Mouse (Mus musculus): Measurements from ENCODE around the gene Rpgrip1l. TPM values are rescaled to one million over a fixed set of nuclear protein-coding genes. Genes with fewer than 3 reads are reported as not detected.

The Rpgrip1l gene
- polyA plus RNA-seq, 1 experiment, result 9.9 TPM

DNA sequence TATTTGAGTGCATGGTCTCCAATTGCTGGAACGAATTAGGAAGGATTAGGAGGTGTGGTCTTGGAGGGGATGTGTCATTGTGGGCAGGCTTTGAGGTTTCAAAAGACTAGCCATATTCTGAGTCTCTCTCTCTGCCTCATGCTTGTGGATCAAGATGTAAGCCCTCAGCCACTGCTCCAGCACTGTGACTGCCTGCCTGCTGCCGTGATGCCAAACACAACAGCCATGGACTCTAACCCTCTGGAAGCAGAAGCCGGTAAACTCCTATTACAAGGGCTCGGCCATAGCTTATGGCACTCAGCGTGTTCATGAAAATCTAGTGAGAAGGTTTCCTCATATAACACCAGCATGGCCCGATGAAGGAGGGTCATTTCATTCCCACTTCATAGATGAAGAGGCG, 36.8 kb upstream of the Rpgrip1l start:
- Histone ChIP-seq H3K9ac (ENCODE audit: low read depth, poor library complexity, severe bottlenecking) (no peak overlapping the region), H3K36me3 (ENCODE audit: control insufficient read depth, insufficient read depth, low read length, poor library complexity, severe bottlenecking) (no peaks in the 10 kb centered on the region), H3K9me3 (replicated peaks; ENCODE audit: control insufficient read depth, insufficient read depth, low read length, poor library complexity, severe bottlenecking) (no peaks in the 10 kb centered on the region), H3K4me3 (ENCODE audit: low read depth, low read length) (no peak overlapping the region), H3K4me1 (ENCODE audit: control insufficient read depth, insufficient read depth, low read length) (no peaks in the 10 kb centered on the region), H3K27ac (ENCODE audit: insufficient read depth, low read length) (no peak overlapping the region), H3K27me3 (ENCODE audit: control insufficient read depth, insufficient read depth, low read length, poor library complexity, severe bottlenecking) (no peaks in the 10 kb centered on the region)
- no peak for TF ChIP-seq POLR2A (IDR thresholded peaks at IDR 0.05; ENCODE audit: insufficient read depth, low read length)

DNA sequence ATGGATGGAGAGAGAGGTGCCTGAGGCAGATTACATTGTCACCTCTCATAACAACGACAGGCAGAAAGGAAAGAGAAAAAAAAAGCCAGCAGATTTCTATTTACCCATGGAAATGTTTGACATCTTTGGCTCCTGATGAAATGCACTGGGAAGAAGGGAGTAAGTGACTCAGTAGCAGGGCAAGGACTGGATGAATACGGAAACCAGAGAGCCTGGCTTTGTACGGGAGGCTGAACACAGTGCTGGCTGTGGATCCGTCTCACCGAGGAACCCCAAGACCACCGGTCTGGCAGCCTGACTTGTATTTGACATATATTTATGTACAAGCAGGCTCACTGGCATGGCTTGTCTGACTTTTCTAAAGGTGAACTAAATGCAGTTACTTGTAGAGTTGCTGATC, 34.5 kb upstream of the Rpgrip1l start:
- no peak overlapping the region for H3K27ac ChIP-seq (ENCODE audit: insufficient read depth, low read length)
- no peaks in the 10 kb centered on the region for H3K4me1 ChIP-seq (ENCODE audit: control insufficient read depth, insufficient read depth, low read length)
- no peak overlapping the region for H3K9ac ChIP-seq (ENCODE audit: low read depth, poor library complexity, severe bottlenecking)
- H3K27me3 ChIP-seq (ENCODE audit: control insufficient read depth, insufficient read depth, low read length, poor library complexity, severe bottlenecking), result no peaks in the 10 kb centered on the region
- H3K9me3 ChIP-seq (replicated peaks; ENCODE audit: control insufficient read depth, insufficient read depth, low read length, poor library complexity, severe bottlenecking), result no peaks in the 10 kb centered on the region
- TF ChIP-seq EP300 (IDR thresholded peaks at IDR 0.05; ENCODE audit: insufficient read depth, low read depth, low read length), result no peak
- no peak for TF ChIP-seq CTCF (IDR thresholded peaks at IDR 0.05; ENCODE audit: low read depth, low read length)
- TF ChIP-seq POLR2A (IDR thresholded peaks at IDR 0.05; ENCODE audit: insufficient read depth, low read length), result no peak
- no peak overlapping the region for H3K4me3 ChIP-seq (ENCODE audit: low read depth, low read length)
- H3K36me3 ChIP-seq (ENCODE audit: control insufficient read depth, insufficient read depth, low read length, poor library complexity, severe bottlenecking), result no peaks in the 10 kb centered on the region

DNA sequence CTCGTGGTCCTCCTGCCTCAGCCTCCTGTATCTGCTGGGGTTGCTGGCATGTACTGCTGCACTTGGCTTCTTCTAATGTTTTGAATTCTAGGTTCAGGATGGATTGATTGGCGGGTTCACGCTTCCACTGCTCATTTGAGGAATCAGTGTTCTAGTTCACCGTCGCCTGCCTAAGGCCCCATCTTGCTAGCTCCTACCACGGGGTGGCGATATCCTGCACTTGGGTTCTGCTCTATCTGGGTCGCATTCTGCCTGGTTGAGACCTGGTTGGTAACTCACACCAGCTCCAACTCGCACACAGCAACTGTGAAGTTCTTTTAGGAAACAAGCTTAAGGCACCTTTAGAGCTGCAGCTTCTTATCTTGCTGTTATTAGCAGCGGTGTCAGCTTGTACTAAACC, 34.1 kb upstream of the Rpgrip1l start:
- Histone ChIP-seq H3K4me3 (ENCODE audit: low read depth, low read length) (no peak overlapping the region), H3K27ac (ENCODE audit: insufficient read depth, low read length) (no peak overlapping the region), H3K36me3 (ENCODE audit: control insufficient read depth, insufficient read depth, low read length, poor library complexity, severe bottlenecking) (no peaks in the 10 kb centered on the region), H3K4me1 (ENCODE audit: control insufficient read depth, insufficient read depth, low read length) (no peaks in the 10 kb centered on the region), H3K9ac (ENCODE audit: low read depth, poor library complexity, severe bottlenecking) (no peak overlapping the region), H3K27me3 (ENCODE audit: control insufficient read depth, insufficient read depth, low read length, poor library complexity, severe bottlenecking) (no peaks in the 10 kb centered on the region), H3K9me3 (replicated peaks; ENCODE audit: control insufficient read depth, insufficient read depth, low read length, poor library complexity, severe bottlenecking) (no peaks in the 10 kb centered on the region)
- TF ChIP-seq EP300 (IDR thresholded peaks at IDR 0.05; ENCODE audit: insufficient read depth, low read depth, low read length), result no peak
- TF ChIP-seq CTCF (IDR thresholded peaks at IDR 0.05; ENCODE audit: low read depth, low read length), result peak; percentile 42

DNA sequence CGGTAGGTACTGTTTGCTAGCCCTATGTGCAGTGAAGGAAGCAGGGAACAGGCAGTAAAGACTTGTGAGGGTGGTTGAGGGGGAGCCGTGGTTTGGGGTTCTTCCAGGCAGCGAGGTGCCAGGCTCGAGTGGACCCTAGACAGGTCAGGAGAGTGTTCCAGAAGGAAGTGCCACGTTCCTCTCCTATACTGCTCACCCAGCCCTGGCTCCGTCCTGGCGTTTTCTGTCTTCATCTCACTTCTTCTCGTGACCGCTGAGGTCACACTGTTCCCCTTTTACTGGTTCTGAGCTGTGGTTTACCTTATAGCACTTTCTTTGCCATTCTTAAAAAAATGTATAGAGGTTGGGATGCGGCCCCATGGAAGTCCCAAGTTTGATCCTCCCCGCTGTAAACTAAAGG, 31.6 kb upstream of the Rpgrip1l start:
- H3K27me3 ChIP-seq (ENCODE audit: control insufficient read depth, insufficient read depth, low read length, poor library complexity, severe bottlenecking), result no peaks in the 10 kb centered on the region
- TF ChIP-seq EP300 (IDR thresholded peaks at IDR 0.05; ENCODE audit: insufficient read depth, low read depth, low read length) (no peak), POLR2A (IDR thresholded peaks at IDR 0.05; ENCODE audit: insufficient read depth, low read length) (no peak), CTCF (IDR thresholded peaks at IDR 0.05; ENCODE audit: low read depth, low read length) (no peak)
- no peak overlapping the region for H3K27ac ChIP-seq (ENCODE audit: insufficient read depth, low read length)
- no peaks in the 10 kb centered on the region for H3K36me3 ChIP-seq (ENCODE audit: control insufficient read depth, insufficient read depth, low read length, poor library complexity, severe bottlenecking)
- no peaks in the 10 kb centered on the region for H3K9me3 ChIP-seq (replicated peaks; ENCODE audit: control insufficient read depth, insufficient read depth, low read length, poor library complexity, severe bottlenecking)
- no peaks in the 10 kb centered on the region for H3K4me1 ChIP-seq (ENCODE audit: control insufficient read depth, insufficient read depth, low read length)
- no peak overlapping the region for H3K9ac ChIP-seq (ENCODE audit: low read depth, poor library complexity, severe bottlenecking)
- no peak overlapping the region for H3K4me3 ChIP-seq (ENCODE audit: low read depth, low read length)

DNA sequence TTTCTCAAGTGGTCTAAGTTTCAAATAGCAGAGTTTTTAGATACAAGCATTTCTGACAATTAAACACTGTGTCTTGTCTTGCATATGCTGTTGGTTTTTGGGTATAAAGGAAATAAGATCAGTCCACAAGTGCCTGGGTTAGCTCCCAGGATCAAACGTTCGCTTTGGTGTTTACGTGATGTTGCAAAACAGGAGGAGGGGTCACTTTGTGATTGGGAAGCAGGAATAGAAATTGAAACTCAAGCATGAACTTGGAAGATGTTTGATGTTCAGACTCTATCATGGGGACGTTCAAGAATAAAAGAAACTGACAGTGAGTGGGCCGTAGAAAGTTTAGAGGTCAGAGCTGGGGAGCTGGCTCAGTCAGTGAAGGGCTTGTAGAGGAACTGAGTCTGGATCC, 29.7 kb upstream of the Rpgrip1l start:
- Histone ChIP-seq H3K27ac (ENCODE audit: insufficient read depth, low read length) (no peak overlapping the region), H3K9ac (ENCODE audit: low read depth, poor library complexity, severe bottlenecking) (no peak overlapping the region), H3K4me3 (ENCODE audit: low read depth, low read length) (no peak overlapping the region), H3K4me1 (ENCODE audit: control insufficient read depth, insufficient read depth, low read length) (no peaks in the 10 kb centered on the region), H3K36me3 (ENCODE audit: control insufficient read depth, insufficient read depth, low read length, poor library complexity, severe bottlenecking) (no peaks in the 10 kb centered on the region), H3K27me3 (ENCODE audit: control insufficient read depth, insufficient read depth, low read length, poor library complexity, severe bottlenecking) (no peaks in the 10 kb centered on the region), H3K9me3 (replicated peaks; ENCODE audit: control insufficient read depth, insufficient read depth, low read length, poor library complexity, severe bottlenecking) (peaks cover 12% of the 10 kb centered on the region; the same call in 1 of the 2 replicates)
- TF ChIP-seq POLR2A (IDR thresholded peaks at IDR 0.05; ENCODE audit: insufficient read depth, low read length), result no peak
- no peak for TF ChIP-seq CTCF (IDR thresholded peaks at IDR 0.05; ENCODE audit: low read depth, low read length)
- no peak for TF ChIP-seq EP300 (IDR thresholded peaks at IDR 0.05; ENCODE audit: insufficient read depth, low read depth, low read length)

DNA sequence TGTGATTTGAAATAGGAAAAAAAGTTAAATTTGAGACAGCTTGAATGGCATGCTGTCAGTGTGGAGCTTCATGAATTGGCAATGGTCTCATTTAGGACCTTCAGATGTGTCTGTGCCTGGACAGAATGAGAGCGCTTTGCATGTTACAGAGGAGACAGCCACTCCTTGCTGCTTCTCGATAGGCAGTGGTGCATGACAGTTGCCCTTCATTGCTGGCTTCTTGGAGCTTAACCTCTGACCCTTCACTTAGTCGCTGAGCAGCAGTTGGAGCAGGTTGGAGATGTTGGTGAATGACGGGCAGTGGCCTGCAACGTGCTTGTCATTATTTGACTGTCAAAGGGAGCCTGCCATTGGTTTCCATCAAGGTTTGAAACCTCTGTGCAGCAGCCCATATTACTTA, 29.1 kb upstream of the Rpgrip1l start:
- H3K27me3 ChIP-seq (ENCODE audit: control insufficient read depth, insufficient read depth, low read length, poor library complexity, severe bottlenecking), result no peaks in the 10 kb centered on the region
- H3K4me3 ChIP-seq (ENCODE audit: low read depth, low read length), result no peak overlapping the region
- H3K9me3 ChIP-seq (replicated peaks; ENCODE audit: control insufficient read depth, insufficient read depth, low read length, poor library complexity, severe bottlenecking), result peaks cover 12% of the 10 kb centered on the region; the same call in 1 of the 2 replicates
- no peaks in the 10 kb centered on the region for H3K4me1 ChIP-seq (ENCODE audit: control insufficient read depth, insufficient read depth, low read length)
- TF ChIP-seq CTCF (IDR thresholded peaks at IDR 0.05; ENCODE audit: low read depth, low read length), result no peak
- no peak for TF ChIP-seq POLR2A (IDR thresholded peaks at IDR 0.05; ENCODE audit: insufficient read depth, low read length)
- TF ChIP-seq EP300 (IDR thresholded peaks at IDR 0.05; ENCODE audit: insufficient read depth, low read depth, low read length), result no peak
- no peak overlapping the region for H3K27ac ChIP-seq (ENCODE audit: insufficient read depth, low read length)
- no peaks in the 10 kb centered on the region for H3K36me3 ChIP-seq (ENCODE audit: control insufficient read depth, insufficient read depth, low read length, poor library complexity, severe bottlenecking)
- no peak overlapping the region for H3K9ac ChIP-seq (ENCODE audit: low read depth, poor library complexity, severe bottlenecking)

Data from ES-Bruce4 (cell line).